Mouse (Mus musculus) liver, embryonic 15.5 days (tissue): ENCODE measurements around the gene Scyl3. TPM values are rescaled to one million over a fixed set of nuclear protein-coding genes. Genes with fewer than 3 reads are reported as not detected.

Experiments used
- ATAC-seq: fragments of 200-750 bp; cut with Nextera tagmentation; 2 replicates; pipeline ENCODE4 v1.8.0; 2017; ENCODE audit warnings: moderate number of reproducible peaks, mild to moderate bottlenecking, moderate library complexity; ENCODE audit not compliant: insufficient read depth
- H3K27ac ChIP-seq: fragments of 300-500 bp; sonication (generic); replicated peaks from 2 replicates; pipeline ENCODE4 v1.5.1; 2015; ENCODE audit warnings: mild to moderate bottlenecking, inconsistent platforms
- H3K27me3 ChIP-seq: fragments of 300-500 bp; sonication (generic); 2 replicates; pipeline ENCODE4 v1.6.1; 2015; ENCODE audit warnings: mild to moderate bottlenecking, inconsistent platforms
- H3K36me3 ChIP-seq: fragments of 300-500 bp; sonication (generic); replicated peaks from 2 replicates; pipeline ENCODE4 v1.6.1; 2015; ENCODE audit warnings: moderate library complexity, mild to moderate bottlenecking, inconsistent platforms
- H3K4me1 ChIP-seq: fragments of 300-500 bp; sonication (generic); replicated peaks from 2 replicates; pipeline ENCODE4 v1.6.1; 2015; ENCODE audit warnings: inconsistent platforms
- H3K4me2 ChIP-seq: fragments of 300-500 bp; sonication (generic); 2 replicates; pipeline ENCODE4 v1.6.1; 2015; ENCODE audit warnings: moderate library complexity, mild to moderate bottlenecking, inconsistent platforms
- H3K4me3 ChIP-seq: fragments of 300-500 bp; sonication (generic); replicated peaks from 2 replicates; pipeline ENCODE4 v1.5.1; 2015; ENCODE audit warnings: mild to moderate bottlenecking, inconsistent platforms
- H3K9ac ChIP-seq: fragments of 300-500 bp; sonication (generic); 2 replicates; pipeline ENCODE4 v1.6.1; 2015; ENCODE audit warnings: moderate library complexity, mild to moderate bottlenecking, inconsistent platforms
- H3K9me3 ChIP-seq: fragments of 300-500 bp; sonication (generic); replicated peaks from 2 replicates; pipeline ENCODE4 v1.6.1; 2016; ENCODE audit warnings: inconsistent platforms
- WGBS: fragments of 180-500 bp; shearing (Covaris S2); methylation state at CpG from one replicate; pipeline ENCODE4 v1.1.7; 2015; ENCODE audit warnings: mixed read lengths; ENCODE audit not compliant: insufficient replicate concordance; 5-methylcytosine and 5-hydroxymethylcytosine counted together
- polyA plus RNA-seq: library from polyadenylated mRNA; unstranded; fragments of >200 nt; fragmentation: Nextera tagmentation; extraction: Ambion mirVana; gene quantifications from 2 replicates; pipeline ENCODE4 v1.2.1, GENCODE M21; 2015

Gene Scyl3
- polyA plus RNA-seq, 1 experiment from 2014 or later, result 8.4 TPM

- Histone ChIP-seq H3K4me2 (no peak overlapping the region), H3K4me3 (no peak overlapping the region), H3K27me3 (no peaks in the 10 kb centered on the region), H3K27ac (no peak overlapping the region), H3K36me3 (peaks cover 29% of the 10 kb centered on the region), H3K4me1 (no peaks in the 10 kb centered on the region), H3K9me3 (no peaks in the 10 kb centered on the region), H3K9ac (no peak overlapping the region)
- WGBS, result 42% methylated on average over 10 of the region's 10 CpGs
- no peak for ATAC-seq
Observed at GRCm38 (mm10) chr1:163964008-163964689, 35.2 kb downstream of the Scyl3 start.

DNA sequence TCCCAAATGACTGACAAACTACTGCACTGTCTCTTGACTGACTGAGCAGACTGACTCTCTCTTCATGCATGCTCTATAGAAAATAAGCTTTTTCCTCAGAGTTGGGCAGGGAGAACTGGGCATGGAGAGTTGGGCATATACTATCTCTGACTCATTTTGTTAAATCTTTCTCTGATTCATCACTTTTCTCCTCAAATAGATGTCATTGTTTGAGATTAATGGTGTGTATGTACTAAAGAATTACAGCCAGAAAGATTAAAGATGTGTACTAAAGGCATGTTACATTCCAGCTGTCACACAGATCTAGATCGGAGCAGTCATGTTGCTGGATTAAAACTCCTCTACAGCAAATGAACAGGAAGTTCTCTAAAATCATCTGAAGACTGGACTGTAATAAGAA is 45.6 kb downstream of the Scyl3 start:
- peaks cover 19% of the 10 kb centered on the region; the same call in 1 of the 2 replicates for H3K36me3 ChIP-seq
- no peak overlapping the region for H3K27ac ChIP-seq
- ATAC-seq, result no peak
- H3K4me3 ChIP-seq, result no peak overlapping the region
- no peaks in the 10 kb centered on the region for H3K27me3 ChIP-seq
- WGBS, result 68% methylated on average over 1 of the region's 1 CpGs
- H3K9me3 ChIP-seq, result no peaks in the 10 kb centered on the region
- H3K4me1 ChIP-seq, result no peaks in the 10 kb centered on the region
- no peak overlapping the region for H3K4me2 ChIP-seq
- H3K9ac ChIP-seq, result no peak overlapping the region

DNA sequence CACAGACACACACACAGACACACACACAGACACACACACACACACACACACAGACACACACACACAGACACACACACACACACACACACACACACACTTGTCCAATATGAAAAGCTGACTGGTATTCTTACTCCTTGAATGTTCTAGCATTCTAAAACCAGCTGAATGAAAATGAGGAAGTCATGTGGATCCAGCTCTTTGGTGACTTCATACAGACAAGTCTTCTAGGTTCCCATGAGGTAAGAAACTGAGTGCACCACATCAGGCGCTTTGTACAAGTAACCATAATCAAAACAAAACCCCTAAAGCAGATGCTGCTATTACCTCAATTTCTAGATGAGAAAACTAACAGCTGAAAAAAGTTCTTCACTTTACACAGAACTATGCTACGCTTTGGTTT is 46.2 kb downstream of the Scyl3 start:
- 80% methylated on average over 2 of the region's 2 CpGs for WGBS
- Histone ChIP-seq H3K27ac (no peak overlapping the region), H3K36me3 (peaks cover 24% of the 10 kb centered on the region; the same call in 1 of the 2 replicates), H3K27me3 (no peaks in the 10 kb centered on the region), H3K4me1 (no peaks in the 10 kb centered on the region), H3K4me3 (no peak overlapping the region), H3K9me3 (no peaks in the 10 kb centered on the region), H3K4me2 (no peak overlapping the region), H3K9ac (no peak overlapping the region)
- ATAC-seq, result no peak

GRCm38 (mm10) chr1:163976515-163976914 is 47.6 kb downstream of the Scyl3 start:
- no peak overlapping the region for H3K4me2 ChIP-seq
- peaks cover 31% of the 10 kb centered on the region for H3K36me3 ChIP-seq
- no peak overlapping the region for H3K27ac ChIP-seq
- H3K4me3 ChIP-seq, result no peak overlapping the region
- WGBS, result 55% methylated on average over 1 of the region's 1 CpGs
- H3K27me3 ChIP-seq, result no peaks in the 10 kb centered on the region
- no peak for ATAC-seq
- no peaks in the 10 kb centered on the region for H3K9me3 ChIP-seq
- H3K4me1 ChIP-seq, result no peaks in the 10 kb centered on the region
- H3K9ac ChIP-seq, result no peak overlapping the region

GRCm38 (mm10) chr1:163992371-163992770 is 63.5 kb downstream of the Scyl3 start:
- Histone ChIP-seq H3K9ac (no peak overlapping the region), H3K4me2 (no peak overlapping the region), H3K27ac (no peak overlapping the region), H3K36me3 (peaks cover 13% of the 10 kb centered on the region; the same call in 1 of the 2 replicates), H3K4me1 (peaks cover 26% of the 10 kb centered on the region), H3K4me3 (no peak overlapping the region), H3K9me3 (no peaks in the 10 kb centered on the region), H3K27me3 (no peaks in the 10 kb centered on the region)
- 73% methylated on average over 4 of the region's 4 CpGs for WGBS
- no peak for ATAC-seq

- 2% methylated on average over 38 of the region's 38 CpGs for WGBS
- H3K4me2 ChIP-seq, result peak overlapping the region; percentile 80
- H3K9me3 ChIP-seq, result no peaks in the 10 kb centered on the region
- H3K27me3 ChIP-seq, result no peaks in the 10 kb centered on the region
- 0 out of 2 replicates have a peak, but pooled peaks cover 7% of the 10 kb centered on the region for H3K36me3 ChIP-seq
- peak overlapping the region; percentile 73 for H3K9ac ChIP-seq
- H3K4me1 ChIP-seq, result peaks cover 26% of the 10 kb centered on the region
- peak overlapping the region; percentile 53 for H3K27ac ChIP-seq
- ATAC-seq, result peak; percentile 84
- H3K4me3 ChIP-seq, result peak overlapping the region; percentile 75
Observed at GRCm38 (mm10) chr1:163994173-163994720, 65.3 kb downstream of the Scyl3 start.

- peak within 1 kb of the TSS; percentile 80 for H3K4me2 ChIP-seq
- peak within 1 kb of the TSS; percentile 75 for H3K4me3 ChIP-seq
- under 1% methylated on average over 43 of the region's 43 CpGs for WGBS
- peak within 1 kb of the TSS; percentile 73 for H3K9ac ChIP-seq
- H3K4me1 ChIP-seq, result peaks cover 26% of the 10 kb centered on the region
- no peaks in the 10 kb centered on the region for H3K27me3 ChIP-seq
- ATAC-seq, result peak; percentile 97
- H3K27ac ChIP-seq, result peak within 1 kb of the TSS; percentile 75
- H3K9me3 ChIP-seq, result no peaks in the 10 kb centered on the region
- 0 out of 2 replicates have a peak, but pooled peaks cover 7% of the 10 kb centered on the region for H3K36me3 ChIP-seq
Observed at GRCm38 (mm10) chr1:163994721-163995608, 66.1 kb downstream of the Scyl3 start, which contains the start of the genes BC055324 and Mettl18. TSS of gene BC055324 (minus strand) at chr1:163994796. TSS of gene Mettl18 (plus strand) at chr1:163994889.

DNA sequence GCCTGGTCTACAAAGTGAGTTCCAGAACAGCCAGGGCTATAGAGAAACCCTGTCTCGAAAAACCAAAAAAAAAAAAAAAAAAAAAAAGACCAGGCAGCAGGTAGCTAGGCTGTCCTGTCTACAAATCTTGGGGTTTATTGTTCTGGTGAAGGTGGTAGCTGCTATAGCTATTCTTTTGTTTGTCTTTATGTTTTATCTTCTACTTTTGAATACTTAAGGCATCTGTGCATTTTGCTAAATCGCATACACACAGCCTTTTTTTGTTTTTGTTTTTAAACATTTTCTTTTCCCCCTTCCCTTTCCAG is 66.7 kb downstream of the Scyl3 start:
- Histone ChIP-seq H3K4me1 (peaks cover 26% of the 10 kb centered on the region), H3K4me3 (peak overlapping the region; percentile 75), H3K4me2 (peak overlapping the region; percentile 80), H3K27me3 (no peaks in the 10 kb centered on the region), H3K27ac (0 out of 2 replicates have a peak overlapping the region, but pooled peaks have one; percentile 75), H3K9me3 (no peaks in the 10 kb centered on the region), H3K36me3 (0 out of 2 replicates have a peak, but pooled peaks cover 7% of the 10 kb centered on the region), H3K9ac (peak overlapping the region; percentile 73; the same call in 1 of the 2 replicates)
- 48% methylated on average over 2 of the region's 2 CpGs for WGBS
- no peak for ATAC-seq

DNA sequence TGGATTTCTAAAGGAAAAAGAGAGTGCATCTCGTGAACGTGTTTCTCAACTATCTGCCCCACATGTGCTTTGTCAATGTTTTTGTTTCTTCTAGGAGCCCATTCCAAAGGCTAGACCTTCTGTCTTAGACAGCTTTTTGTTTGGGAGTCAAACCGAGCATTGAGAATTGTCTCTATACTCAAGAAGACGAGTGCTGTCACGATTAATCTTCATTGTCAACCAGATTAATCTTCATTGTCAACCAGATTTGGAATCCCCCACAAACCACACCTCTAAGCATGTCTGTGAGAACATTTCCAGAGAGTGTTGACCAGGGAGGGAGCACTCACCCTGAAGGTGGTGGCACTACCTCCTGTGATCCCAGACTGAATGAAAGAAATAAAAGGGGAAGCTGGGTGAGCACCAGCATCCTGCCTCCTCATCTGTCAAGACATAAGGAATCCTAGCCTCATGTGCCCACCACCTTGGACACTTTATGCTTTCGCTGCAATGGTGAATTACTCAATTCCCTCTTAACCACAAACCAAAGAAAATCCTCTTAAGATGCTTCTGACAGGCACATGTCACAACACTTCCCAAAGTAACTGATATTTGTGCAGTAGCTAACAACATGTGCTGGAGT is 73.0 kb downstream of the Scyl3 start:
- WGBS, result 42% methylated on average over 6 of the region's 6 CpGs

GRCm38 (mm10) chr1:164004311-164004710 is 75.4 kb downstream of the Scyl3 start:
- no peak for ATAC-seq

More for the DNA sequence above, 73.0 kb downstream of the Scyl3 start:
- Histone ChIP-seq H3K9ac (no peak overlapping the region), H3K27me3 (no peaks in the 10 kb centered on the region), H3K4me3 (no peak overlapping the region), H3K27ac (no peak overlapping the region), H3K36me3 (no peaks in the 10 kb centered on the region), H3K9me3 (no peaks in the 10 kb centered on the region), H3K4me2 (no peak overlapping the region), H3K4me1 (no peaks in the 10 kb centered on the region)
- no peak for ATAC-seq

More at GRCm38 (mm10) chr1:164004311-164004710, 75.4 kb downstream of the Scyl3 start:
- no peak overlapping the region for H3K9ac ChIP-seq
- H3K4me3 ChIP-seq, result no peak overlapping the region
- H3K36me3 ChIP-seq, result no peaks in the 10 kb centered on the region
- H3K27ac ChIP-seq, result no peak overlapping the region
- 49% methylated on average over 3 of the region's 3 CpGs for WGBS
- no peaks in the 10 kb centered on the region for H3K9me3 ChIP-seq
- H3K27me3 ChIP-seq, result no peaks in the 10 kb centered on the region
- no peaks in the 10 kb centered on the region for H3K4me1 ChIP-seq
- no peak overlapping the region for H3K4me2 ChIP-seq
